Mouse (Mus musculus) embryonic facial prominence, embryonic 15.5 days (tissue): Measurements from ENCODE around the gene Arpp21. TPM values are rescaled to one million over a fixed set of nuclear protein-coding genes. Genes with fewer than 3 reads are reported as not detected.
A peak's percentile ranks its signal among the peaks of the same experiment; 100 is the strongest.

Source experiments
- ATAC-seq: fragments of 200-750 bp; cut with Nextera tagmentation; 2 replicates; pipeline ENCODE4 v1.8.0; 2017; ENCODE audit warnings: low read depth, moderate TSS enrichment; ENCODE audit not compliant: insufficient number of reproducible peaks, low FRiP score, low TSS enrichment
- H3K27ac ChIP-seq: fragments of 300-500 bp; sonication (generic); replicated peaks from 2 replicates; pipeline ENCODE4 v1.5.1; 2015; ENCODE audit warnings: mild to moderate bottlenecking, inconsistent platforms
- H3K27me3 ChIP-seq: fragments of 300-500 bp; sonication (generic); 2 replicates; pipeline ENCODE4 v1.6.1; 2015; ENCODE audit warnings: inconsistent platforms
- H3K36me3 ChIP-seq: fragments of 300-500 bp; sonication (generic); 2 replicates; pipeline ENCODE4 v1.6.1; 2015; ENCODE audit warnings: mild to moderate bottlenecking, inconsistent platforms
- H3K4me1 ChIP-seq: fragments of 300-500 bp; sonication (generic); 2 replicates; pipeline ENCODE4 v1.6.1; 2015; ENCODE audit warnings: inconsistent platforms
- H3K4me2 ChIP-seq: fragments of 300-500 bp; sonication (generic); replicated peaks from 2 replicates; pipeline ENCODE4 v1.6.1; 2015; ENCODE audit warnings: mild to moderate bottlenecking, inconsistent platforms
- H3K4me3 ChIP-seq: fragments of 300-500 bp; sonication (generic); replicated peaks from 2 replicates; pipeline ENCODE4 v1.5.1; 2015; ENCODE audit warnings: mild to moderate bottlenecking, inconsistent platforms
- H3K9ac ChIP-seq: fragments of 300-500 bp; sonication (generic); 2 replicates; pipeline ENCODE4 v1.6.1; 2015; ENCODE audit warnings: inconsistent platforms
- H3K9me3 ChIP-seq: fragments of 300-500 bp; sonication (generic); replicated peaks from 2 replicates; pipeline ENCODE4 v1.6.1; 2016; ENCODE audit warnings: inconsistent platforms
- WGBS: fragments of 180-500 bp; shearing (Covaris S2); methylation state at CpG from one replicate; pipeline ENCODE4 v1.1.7; 2015; 5-methylcytosine and 5-hydroxymethylcytosine counted together
- polyA plus RNA-seq: library from polyadenylated mRNA; unstranded; fragments of >200 nt; fragmentation: Nextera tagmentation; extraction: Ambion mirVana; gene quantifications from 2 replicates; pipeline ENCODE4 v1.2.1, GENCODE M21; 2015

Gene Arpp21
- polyA plus RNA-seq, 1 experiment from 2014 or later, result 20.7 TPM

DNA sequence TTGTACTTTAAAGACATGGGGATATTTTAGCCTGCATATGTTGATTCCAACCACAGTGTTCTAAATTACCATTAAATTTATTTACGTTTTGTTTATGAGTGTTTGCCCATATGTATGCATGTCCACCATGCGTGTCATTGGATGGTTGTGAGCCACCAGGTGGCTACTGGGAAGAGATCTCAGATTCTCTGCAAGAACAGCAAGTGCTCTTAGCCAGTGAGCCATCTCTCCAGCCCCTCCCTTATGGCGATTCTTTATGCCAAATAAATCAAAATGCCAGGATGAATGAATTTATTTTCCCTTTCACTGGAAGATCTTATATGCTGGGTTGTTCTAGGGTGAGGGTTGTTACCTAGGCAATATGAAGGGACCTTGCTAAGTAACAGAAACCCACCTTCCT, 7.3 kb downstream of the Arpp21 start:
- no peaks in the 10 kb centered on the region for H3K36me3 ChIP-seq
- no peak overlapping the region for H3K9ac ChIP-seq
- no peak overlapping the region for H3K4me3 ChIP-seq
- H3K4me2 ChIP-seq, result no peak overlapping the region
- H3K27ac ChIP-seq, result no peak overlapping the region
- H3K9me3 ChIP-seq, result no peaks in the 10 kb centered on the region
- 76% methylated on average over 3 of the region's 3 CpGs for WGBS
- no peaks in the 10 kb centered on the region for H3K4me1 ChIP-seq
- H3K27me3 ChIP-seq, result peaks cover 20% of the 10 kb centered on the region
- ATAC-seq, result no peak

DNA sequence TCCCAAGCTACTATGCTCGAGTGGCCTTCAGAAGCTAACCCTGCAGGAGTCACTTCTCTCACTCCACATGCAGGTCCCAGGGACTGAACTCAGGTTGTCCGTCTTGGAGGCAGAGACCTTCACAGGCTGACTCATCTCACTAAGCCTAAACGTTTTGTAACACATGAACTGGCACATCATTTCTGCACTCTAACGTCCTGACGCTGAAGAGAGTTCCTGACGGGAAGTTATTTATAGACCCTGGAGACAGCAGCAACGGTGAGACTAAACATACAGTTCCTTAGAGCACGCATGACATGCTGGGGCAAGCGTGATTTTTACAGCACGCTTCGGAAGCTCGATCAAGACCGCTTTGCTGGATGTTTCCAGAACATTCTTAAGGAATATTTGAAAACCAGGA, 8.6 kb downstream of the Arpp21 start:
- no peaks in the 10 kb centered on the region for H3K9me3 ChIP-seq
- WGBS, result 61% methylated on average over 13 of the region's 13 CpGs
- H3K4me2 ChIP-seq, result no peak overlapping the region
- ATAC-seq, result no peak
- H3K27ac ChIP-seq, result no peak overlapping the region
- no peak overlapping the region for H3K4me3 ChIP-seq
- no peaks in the 10 kb centered on the region for H3K4me1 ChIP-seq
- no peak overlapping the region for H3K9ac ChIP-seq
- H3K36me3 ChIP-seq, result no peaks in the 10 kb centered on the region
- H3K27me3 ChIP-seq, result peaks cover 8% of the 10 kb centered on the region

DNA sequence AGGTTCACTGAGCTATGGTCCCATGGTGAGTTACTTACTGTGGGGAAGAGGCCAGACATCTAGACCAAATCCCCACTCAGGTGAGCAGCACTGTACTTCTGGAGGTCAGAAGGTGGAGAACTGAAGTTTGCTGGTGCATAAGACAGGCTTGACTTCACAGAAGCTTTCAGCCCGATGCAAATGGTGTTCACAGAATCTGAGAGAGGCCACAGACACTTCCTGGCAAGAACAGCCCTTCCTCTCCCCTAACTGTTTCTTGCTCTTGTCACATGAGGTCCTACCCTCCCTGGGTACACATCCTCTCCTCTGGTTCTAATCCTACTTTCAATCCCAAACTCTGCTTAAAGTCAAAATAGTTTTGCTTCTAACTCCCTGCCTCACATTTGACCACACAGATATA, 9.2 kb downstream of the Arpp21 start:
- Histone ChIP-seq H3K9me3 (no peaks in the 10 kb centered on the region), H3K36me3 (no peaks in the 10 kb centered on the region), H3K27me3 (peaks cover 2% of the 10 kb centered on the region), H3K27ac (no peak overlapping the region), H3K4me1 (no peaks in the 10 kb centered on the region), H3K4me2 (no peak overlapping the region), H3K4me3 (no peak overlapping the region), H3K9ac (no peak overlapping the region)
- ATAC-seq, result no peak
- 54% methylated on average over 1 of the region's 1 CpGs for WGBS

DNA sequence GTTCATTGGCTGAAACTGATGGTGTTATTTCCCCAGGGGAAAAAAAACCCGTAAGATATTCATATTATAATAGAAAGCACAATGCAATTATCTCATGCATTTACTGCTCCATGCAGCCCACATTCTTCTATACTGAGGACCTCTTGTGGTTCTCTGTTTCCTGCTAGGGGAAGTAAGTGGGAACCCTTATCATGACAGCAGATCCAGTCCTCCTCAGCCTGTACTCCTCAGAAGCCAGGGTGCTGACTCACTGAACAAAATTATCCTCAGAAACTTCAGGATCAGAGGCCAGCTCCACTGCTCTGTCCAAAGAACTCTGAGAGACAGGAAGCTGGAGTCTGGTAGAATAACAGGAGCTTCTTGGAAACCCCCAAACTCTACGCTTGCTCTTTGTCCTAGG, 10.7 kb downstream of the Arpp21 start:
- H3K4me2 ChIP-seq, result no peak overlapping the region
- H3K36me3 ChIP-seq, result no peaks in the 10 kb centered on the region
- H3K9ac ChIP-seq, result no peak overlapping the region

DNA sequence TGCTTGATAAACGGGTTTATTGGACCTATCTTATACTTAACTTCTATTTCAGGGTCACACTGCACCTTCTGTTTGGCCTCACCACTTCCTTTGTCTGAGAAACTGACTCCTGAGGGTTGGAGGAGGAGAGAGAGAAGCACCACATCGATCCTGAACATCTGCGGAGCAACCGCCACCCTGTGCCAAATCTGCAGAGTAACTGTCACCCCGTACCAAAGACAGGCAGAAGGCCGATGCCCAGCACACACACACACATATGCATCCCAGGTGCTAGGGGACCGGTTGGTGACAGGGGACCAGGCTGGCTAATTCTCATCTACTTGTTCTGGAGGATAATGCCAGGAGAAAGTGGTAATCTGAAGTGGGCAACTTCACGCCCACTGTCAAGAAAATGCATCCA, 16.4 kb downstream of the Arpp21 start:
- Histone ChIP-seq H3K4me3 (no peak overlapping the region), H3K36me3 (no peaks in the 10 kb centered on the region), H3K27me3 (no peaks in the 10 kb centered on the region), H3K4me2 (no peak overlapping the region), H3K9me3 (no peaks in the 10 kb centered on the region), H3K4me1 (peaks cover 11% of the 10 kb centered on the region; the same call in 1 of the 2 replicates), H3K9ac (no peak overlapping the region), H3K27ac (no peak overlapping the region)
- ATAC-seq, result no peak
- WGBS, result 74% methylated on average over 8 of the region's 8 CpGs

More for the DNA sequence above, 10.7 kb downstream of the Arpp21 start:
- H3K9me3 ChIP-seq, result no peaks in the 10 kb centered on the region
- H3K27me3 ChIP-seq, result no peaks in the 10 kb centered on the region
- H3K4me1 ChIP-seq, result no peaks in the 10 kb centered on the region
- H3K4me3 ChIP-seq, result no peak overlapping the region
- no peak overlapping the region for H3K27ac ChIP-seq
- 61% methylated on average over 2 of the region's 2 CpGs for WGBS
- ATAC-seq, result no peak

DNA sequence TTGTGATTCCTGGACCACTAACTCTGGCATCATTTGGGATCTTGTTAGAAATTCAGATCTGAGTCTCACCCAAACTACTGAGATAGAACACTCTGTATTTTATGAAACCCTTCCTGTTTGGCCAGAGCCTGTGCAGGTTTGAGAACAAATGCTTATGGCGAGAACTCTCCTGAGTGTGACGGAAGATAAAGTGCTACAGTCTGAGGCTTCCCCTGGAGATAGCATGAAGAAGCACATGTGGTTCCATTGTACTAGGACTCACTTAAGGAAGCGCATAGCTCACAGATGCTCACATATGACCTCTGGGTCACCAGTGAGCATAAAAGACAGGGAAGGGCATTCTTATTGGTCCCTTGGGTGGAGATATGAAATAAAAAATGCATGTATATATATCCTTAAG, 17.5 kb downstream of the Arpp21 start:
- Histone ChIP-seq H3K4me3 (no peak overlapping the region), H3K27me3 (no peaks in the 10 kb centered on the region), H3K9ac (no peak overlapping the region), H3K36me3 (no peaks in the 10 kb centered on the region), H3K9me3 (no peaks in the 10 kb centered on the region), H3K4me1 (peaks cover 11% of the 10 kb centered on the region; the same call in 1 of the 2 replicates), H3K27ac (no peak overlapping the region), H3K4me2 (no peak overlapping the region)
- WGBS, result 73% methylated on average over 3 of the region's 3 CpGs
- ATAC-seq, result no peak

DNA sequence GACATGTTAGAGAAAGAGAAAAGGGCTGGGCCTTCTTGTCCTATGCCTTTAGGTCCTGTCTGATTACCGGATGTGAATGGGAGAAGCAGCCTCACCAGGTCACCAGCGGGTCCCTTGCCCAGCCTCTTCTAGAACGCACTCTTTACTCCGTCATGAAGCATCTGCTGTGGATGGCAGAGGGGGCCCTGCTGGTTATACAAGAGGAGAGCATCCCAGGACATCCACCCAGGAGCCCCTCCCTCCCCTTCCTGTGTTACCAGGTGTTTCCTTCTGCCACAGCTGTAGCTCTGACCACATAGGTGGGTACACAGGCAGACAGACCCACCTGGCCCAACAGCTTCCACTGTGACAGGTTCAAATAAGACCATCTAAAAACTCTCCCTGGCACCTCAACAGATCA, 18.6 kb downstream of the Arpp21 start:
- Histone ChIP-seq H3K9me3 (no peaks in the 10 kb centered on the region), H3K4me2 (no peak overlapping the region), H3K27me3 (no peaks in the 10 kb centered on the region), H3K4me3 (no peak overlapping the region), H3K27ac (no peak overlapping the region), H3K9ac (no peak overlapping the region), H3K36me3 (no peaks in the 10 kb centered on the region), H3K4me1 (peaks cover 11% of the 10 kb centered on the region; the same call in 1 of the 2 replicates)
- ATAC-seq, result no peak
- WGBS, result 74% methylated on average over 4 of the region's 4 CpGs

DNA sequence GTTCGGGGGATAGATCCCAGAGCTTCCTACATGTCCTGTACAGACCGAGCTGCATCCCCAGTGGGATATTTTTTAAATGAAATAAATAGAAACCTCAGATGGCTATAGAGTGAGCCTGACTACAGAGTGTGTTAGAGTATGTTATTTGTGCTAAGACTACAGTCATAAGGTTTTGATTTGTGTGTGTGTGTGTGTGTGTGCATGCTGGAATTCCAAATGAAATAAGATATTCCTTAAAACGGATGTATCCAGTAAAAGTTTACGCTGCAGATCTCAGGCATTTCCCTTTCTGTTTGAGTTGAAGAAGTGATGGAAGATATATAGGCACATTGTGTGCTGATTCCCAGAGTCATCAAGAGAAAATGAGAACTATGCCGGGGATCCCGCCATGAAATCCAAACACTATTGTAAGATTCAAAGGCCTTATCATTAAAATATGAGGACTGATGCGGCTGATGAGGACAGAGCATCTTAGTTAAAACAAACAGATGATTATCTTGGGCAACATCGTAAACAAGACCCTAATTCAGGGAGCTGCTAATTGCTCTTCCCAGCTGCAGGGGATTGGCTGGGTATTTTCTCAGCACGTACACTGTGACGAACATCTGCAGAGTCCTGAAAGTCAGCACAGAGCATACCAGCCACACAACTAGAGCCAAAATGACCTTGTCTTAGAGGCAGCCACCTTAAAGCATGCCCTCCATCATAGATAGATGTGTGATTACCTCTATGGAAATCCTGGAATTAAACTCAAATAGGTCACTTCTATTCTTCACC, 20.5 kb downstream of the Arpp21 start:
- peak; percentile 43; the same call in 1 of the 2 replicates for ATAC-seq
- H3K4me2 ChIP-seq, result no peak overlapping the region
- H3K36me3 ChIP-seq, result no peaks in the 10 kb centered on the region
- no peak overlapping the region for H3K27ac ChIP-seq
- no peak overlapping the region for H3K4me3 ChIP-seq
- H3K9me3 ChIP-seq, result no peaks in the 10 kb centered on the region
- no peaks in the 10 kb centered on the region for H3K27me3 ChIP-seq
- WGBS, result 29% methylated on average over 10 of the region's 10 CpGs
- H3K4me1 ChIP-seq, result peaks cover 11% of the 10 kb centered on the region; the same call in 1 of the 2 replicates
- H3K9ac ChIP-seq, result no peak overlapping the region

DNA sequence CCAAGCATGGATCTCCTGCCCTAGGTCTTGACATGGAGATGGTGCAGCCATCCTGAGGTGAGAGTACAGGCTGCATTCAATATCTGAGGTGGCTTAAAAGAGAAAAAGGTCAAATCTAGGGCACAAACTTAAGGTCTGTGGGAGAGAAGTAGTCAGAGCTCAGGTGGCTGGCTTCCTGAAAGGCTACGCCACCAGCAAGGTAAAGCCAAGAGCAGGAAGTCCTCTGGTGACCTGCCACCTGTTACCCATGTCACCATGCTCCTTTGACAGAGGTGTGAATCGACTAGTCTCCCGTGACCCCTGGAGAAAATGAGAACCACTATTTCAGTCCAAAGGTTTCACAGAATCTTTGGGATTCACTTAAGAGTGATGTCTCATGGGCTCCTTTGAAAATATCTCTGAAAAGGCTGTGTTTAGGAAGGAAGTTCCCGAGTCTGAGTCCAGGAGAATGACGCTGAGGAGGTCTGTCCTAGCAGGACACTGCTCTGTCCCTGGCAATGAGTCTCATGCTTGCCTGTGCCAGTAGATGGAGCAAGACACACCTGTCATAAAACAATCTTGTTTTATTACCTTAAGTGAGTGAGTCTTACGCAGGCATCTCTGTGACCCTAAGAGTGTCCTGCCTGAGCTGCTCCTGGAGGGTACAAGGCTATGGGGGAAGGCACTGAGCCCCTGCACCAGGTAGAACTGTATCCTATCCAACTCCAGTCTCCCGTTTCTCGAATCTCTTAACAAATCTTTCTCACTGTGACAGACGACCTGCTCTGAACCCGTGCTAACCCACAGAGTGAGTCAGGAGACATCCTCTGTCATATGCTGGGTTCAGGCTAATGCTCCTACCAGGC, 22.1 kb downstream of the Arpp21 start:
- Histone ChIP-seq H3K9ac (no peak overlapping the region), H3K4me1 (peaks cover 11% of the 10 kb centered on the region; the same call in 1 of the 2 replicates), H3K27me3 (no peaks in the 10 kb centered on the region), H3K4me2 (no peak overlapping the region), H3K9me3 (no peaks in the 10 kb centered on the region), H3K27ac (no peak overlapping the region), H3K36me3 (no peaks in the 10 kb centered on the region), H3K4me3 (no peak overlapping the region)
- no peak for ATAC-seq
- 60% methylated on average over 10 of the region's 10 CpGs for WGBS

DNA sequence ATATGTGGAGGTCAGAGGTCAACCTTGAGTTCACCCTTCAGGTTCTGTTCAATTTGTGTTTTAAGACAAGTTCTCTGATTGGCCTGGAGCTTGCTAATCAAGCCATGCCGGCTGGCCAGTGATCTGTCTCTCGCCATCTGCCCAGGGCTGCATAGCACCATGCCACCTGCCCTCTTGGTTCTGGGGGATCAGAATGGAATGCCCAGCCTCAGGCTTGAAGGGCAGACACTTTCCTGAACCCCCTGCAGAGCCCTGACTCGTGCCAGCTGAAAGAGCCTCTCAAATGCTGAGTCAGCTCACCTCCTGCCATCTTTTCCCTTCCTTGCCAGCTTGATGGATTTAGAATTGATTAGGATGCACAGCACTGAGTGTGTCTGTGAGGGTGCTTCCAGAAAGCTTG, 25.9 kb downstream of the Arpp21 start:
- no peaks in the 10 kb centered on the region for H3K36me3 ChIP-seq
- H3K4me2 ChIP-seq, result no peak overlapping the region
- no peaks in the 10 kb centered on the region for H3K9me3 ChIP-seq
- 51% methylated on average over 3 of the region's 3 CpGs for WGBS
- no peak overlapping the region for H3K4me3 ChIP-seq
- no peak for ATAC-seq
- no peak overlapping the region for H3K9ac ChIP-seq
- H3K27me3 ChIP-seq, result no peaks in the 10 kb centered on the region
- peaks cover 9% of the 10 kb centered on the region; the same call in 1 of the 2 replicates for H3K4me1 ChIP-seq
- H3K27ac ChIP-seq, result no peak overlapping the region

DNA sequence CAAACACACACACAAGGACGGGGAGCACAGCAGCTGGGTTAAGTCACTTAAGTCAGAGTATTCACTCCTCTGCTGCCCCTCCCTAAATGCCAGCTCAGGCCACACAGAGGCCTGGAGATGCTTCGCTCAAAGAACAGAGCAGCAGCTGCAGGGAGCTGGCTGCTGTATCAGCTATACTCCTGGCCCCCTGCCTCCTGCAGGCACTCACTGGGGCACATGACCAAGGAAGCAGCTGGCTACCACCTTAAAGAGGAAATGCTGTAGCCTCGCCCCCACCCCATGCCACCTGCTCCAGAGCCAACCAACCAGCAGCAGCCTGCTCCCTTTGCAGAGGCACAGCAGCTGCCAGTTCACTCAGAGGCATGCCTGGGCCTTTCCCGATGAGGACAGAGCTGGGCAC, 28.0 kb downstream of the Arpp21 start:
- WGBS, result 15% methylated on average over 4 of the region's 4 CpGs
- no peaks in the 10 kb centered on the region for H3K27me3 ChIP-seq
- H3K9me3 ChIP-seq, result no peaks in the 10 kb centered on the region
- H3K36me3 ChIP-seq, result no peaks in the 10 kb centered on the region
- H3K4me2 ChIP-seq, result no peak overlapping the region
- H3K27ac ChIP-seq, result no peak overlapping the region
- H3K4me3 ChIP-seq, result no peak overlapping the region
- no peak overlapping the region for H3K9ac ChIP-seq
- ATAC-seq, result peak; percentile 90
- peaks cover 5% of the 10 kb centered on the region; the same call in 1 of the 2 replicates for H3K4me1 ChIP-seq
